Mouse (Mus musculus): Measurements from ENCODE around the gene Epha6. TPM values are rescaled to one million over a fixed set of nuclear protein-coding genes. Genes with fewer than 3 reads are reported as not detected.

Epha6 gene
- polyA plus RNA-seq, 1 experiment from 2014 or later: 1.3 TPM

GRCm38 (mm10) chr16:60475776-60476175 lies 129.6 kb downstream of the Epha6 start:
- Histone ChIP-seq H3K4me1 (no peaks in the 10 kb centered on the region), H3K4me3 (replicated peaks) (no peak overlapping the region)

GRCm38 (mm10) chr16:60468200-60468785 lies 137.0 kb downstream of the Epha6 start:
- H3K36me3 ChIP-seq (replicated peaks): no peaks in the 10 kb centered on the region
- ATAC-seq (ENCODE audit: low FRiP score): no peak
- no peak overlapping the region for H3K4me3 ChIP-seq (replicated peaks)
- H3K27me3 ChIP-seq: no peaks in the 10 kb centered on the region
- H3K4me2 ChIP-seq: no peak overlapping the region
- 73% methylated on average over 7 of the region's 7 CpGs for WGBS
- no peak overlapping the region for H3K9ac ChIP-seq
- H3K9me3 ChIP-seq: no peaks in the 10 kb centered on the region
- H3K27ac ChIP-seq: no peak overlapping the region
- no peaks in the 10 kb centered on the region for H3K4me1 ChIP-seq

More at GRCm38 (mm10) chr16:60475776-60476175, 129.6 kb downstream of the Epha6 start:
- no peaks in the 10 kb centered on the region for H3K9me3 ChIP-seq
- no peak overlapping the region for H3K4me2 ChIP-seq
- no peak overlapping the region for H3K27ac ChIP-seq
- H3K27me3 ChIP-seq: no peaks in the 10 kb centered on the region
- no peak for ATAC-seq (ENCODE audit: low FRiP score)
- H3K36me3 ChIP-seq (replicated peaks): no peaks in the 10 kb centered on the region
- H3K9ac ChIP-seq: no peak overlapping the region

- H3K9ac ChIP-seq: no peak overlapping the region
- H3K9me3 ChIP-seq: no peaks in the 10 kb centered on the region
- H3K27me3 ChIP-seq: no peaks in the 10 kb centered on the region
- no peaks in the 10 kb centered on the region for H3K36me3 ChIP-seq (replicated peaks)
- 84% methylated on average over 1 of the region's 1 CpGs for WGBS
- H3K27ac ChIP-seq: no peak overlapping the region
- no peak overlapping the region for H3K4me2 ChIP-seq
- ATAC-seq (ENCODE audit: low FRiP score): no peak
- no peaks in the 10 kb centered on the region for H3K4me1 ChIP-seq
- H3K4me3 ChIP-seq (replicated peaks): no peak overlapping the region
These were observed 170.0 kb downstream of the Epha6 start for GRCm38 (mm10) chr16:60435283-60435682.

GRCm38 (mm10) chr16:60434241-60434640 lies 171.1 kb downstream of the Epha6 start:
- no peaks in the 10 kb centered on the region for H3K4me1 ChIP-seq
- H3K4me2 ChIP-seq: no peak overlapping the region
- no peaks in the 10 kb centered on the region for H3K9me3 ChIP-seq
- no peak overlapping the region for H3K9ac ChIP-seq
- ATAC-seq (ENCODE audit: low FRiP score): no peak
- WGBS: 61% methylated on average over 1 of the region's 1 CpGs
- H3K27me3 ChIP-seq: no peaks in the 10 kb centered on the region
- no peak overlapping the region for H3K27ac ChIP-seq
- no peaks in the 10 kb centered on the region for H3K36me3 ChIP-seq (replicated peaks)
- H3K4me3 ChIP-seq (replicated peaks): no peak overlapping the region

GRCm38 (mm10) chr16:60395306-60395705 lies 210.0 kb downstream of the Epha6 start:
- Histone ChIP-seq H3K4me3 (replicated peaks) (no peak overlapping the region), H3K4me1 (no peaks in the 10 kb centered on the region), H3K27ac (no peak overlapping the region), H3K9me3 (no peaks in the 10 kb centered on the region), H3K4me2 (no peak overlapping the region), H3K9ac (no peak overlapping the region), H3K27me3 (no peaks in the 10 kb centered on the region), H3K36me3 (replicated peaks) (no peaks in the 10 kb centered on the region)
- 71% methylated on average over 3 of the region's 3 CpGs for WGBS
- no peak for ATAC-seq (ENCODE audit: low FRiP score)

- H3K4me2 ChIP-seq: no peak overlapping the region
- H3K36me3 ChIP-seq (replicated peaks): no peaks in the 10 kb centered on the region
- H3K9ac ChIP-seq: no peak overlapping the region
- peak; percentile 55; the same call in 1 of the 2 replicates for ATAC-seq (ENCODE audit: low FRiP score)
- no peaks in the 10 kb centered on the region for H3K27me3 ChIP-seq
- H3K4me3 ChIP-seq (replicated peaks): no peak overlapping the region
- no peak overlapping the region for H3K27ac ChIP-seq
- H3K4me1 ChIP-seq: no peaks in the 10 kb centered on the region
- H3K9me3 ChIP-seq: no peaks in the 10 kb centered on the region
These were observed 212.4 kb downstream of the Epha6 start for GRCm38 (mm10) chr16:60392961-60393360.

- Histone ChIP-seq H3K36me3 (replicated peaks) (no peaks in the 10 kb centered on the region), H3K4me3 (replicated peaks) (no peak overlapping the region), H3K9ac (no peak overlapping the region), H3K27ac (no peak overlapping the region), H3K27me3 (no peaks in the 10 kb centered on the region), H3K4me2 (no peak overlapping the region), H3K9me3 (no peaks in the 10 kb centered on the region), H3K4me1 (no peaks in the 10 kb centered on the region)
- no peak for ATAC-seq (ENCODE audit: low FRiP score)
These were observed 230.2 kb downstream of the Epha6 start for GRCm38 (mm10) chr16:60375147-60375546.

- H3K4me2 ChIP-seq: no peak overlapping the region
- H3K36me3 ChIP-seq (replicated peaks): no peaks in the 10 kb centered on the region
- no peak overlapping the region for H3K27ac ChIP-seq
- no peak for ATAC-seq (ENCODE audit: low FRiP score)
- WGBS: 82% methylated on average over 1 of the region's 1 CpGs
- H3K9ac ChIP-seq: no peak overlapping the region
- no peaks in the 10 kb centered on the region for H3K9me3 ChIP-seq
- no peaks in the 10 kb centered on the region for H3K4me1 ChIP-seq
- no peak overlapping the region for H3K4me3 ChIP-seq (replicated peaks)
- H3K27me3 ChIP-seq: no peaks in the 10 kb centered on the region
These were observed 321.4 kb downstream of the Epha6 start for GRCm38 (mm10) chr16:60283963-60284362.

- H3K27ac ChIP-seq: no peak overlapping the region
- WGBS: 89% methylated on average over 2 of the region's 2 CpGs
- H3K27me3 ChIP-seq: no peaks in the 10 kb centered on the region
- H3K4me1 ChIP-seq: no peaks in the 10 kb centered on the region
- no peak overlapping the region for H3K4me3 ChIP-seq (replicated peaks)
- no peak for ATAC-seq (ENCODE audit: low FRiP score)
- no peaks in the 10 kb centered on the region for H3K9me3 ChIP-seq
- no peak overlapping the region for H3K4me2 ChIP-seq
- H3K9ac ChIP-seq: no peak overlapping the region
- no peaks in the 10 kb centered on the region for H3K36me3 ChIP-seq (replicated peaks)
These were observed 331.2 kb downstream of the Epha6 start for GRCm38 (mm10) chr16:60274109-60274508.

GRCm38 (mm10) chr16:60266367-60267351 lies 338.7 kb downstream of the Epha6 start:
- WGBS: 70% methylated on average over 9 of the region's 9 CpGs
- H3K9ac ChIP-seq: no peak overlapping the region
- H3K4me1 ChIP-seq: no peaks in the 10 kb centered on the region; the same call in 1 of the 2 replicates
- H3K27me3 ChIP-seq: no peaks in the 10 kb centered on the region
- no peaks in the 10 kb centered on the region for H3K9me3 ChIP-seq
- H3K27ac ChIP-seq: no peak overlapping the region
- no peak for ATAC-seq (ENCODE audit: low FRiP score)
- H3K4me3 ChIP-seq (replicated peaks): no peak overlapping the region
- H3K4me2 ChIP-seq: no peak overlapping the region
- H3K36me3 ChIP-seq (replicated peaks): no peaks in the 10 kb centered on the region

- no peak overlapping the region for H3K4me2 ChIP-seq
- H3K36me3 ChIP-seq (replicated peaks): no peaks in the 10 kb centered on the region
- no peak overlapping the region for H3K27ac ChIP-seq
- H3K4me1 ChIP-seq: no peaks in the 10 kb centered on the region; the same call in 1 of the 2 replicates
- WGBS: 78% methylated on average over 6 of the region's 6 CpGs
- no peaks in the 10 kb centered on the region for H3K9me3 ChIP-seq
- H3K4me3 ChIP-seq (replicated peaks): no peak overlapping the region
- no peaks in the 10 kb centered on the region for H3K27me3 ChIP-seq
- no peak for ATAC-seq (ENCODE audit: low FRiP score)
- H3K9ac ChIP-seq: no peak overlapping the region
These were observed 340.4 kb downstream of the Epha6 start for GRCm38 (mm10) chr16:60264719-60265508.

GRCm38 (mm10) chr16:60258151-60258635 lies 347.1 kb downstream of the Epha6 start:
- H3K4me3 ChIP-seq (replicated peaks): no peak overlapping the region
- no peaks in the 10 kb centered on the region for H3K36me3 ChIP-seq (replicated peaks)
- ATAC-seq (ENCODE audit: low FRiP score): no peak
- no peaks in the 10 kb centered on the region for H3K27me3 ChIP-seq
- H3K27ac ChIP-seq: no peak overlapping the region
- no peaks in the 10 kb centered on the region for H3K9me3 ChIP-seq
- H3K9ac ChIP-seq: no peak overlapping the region
- WGBS: 84% methylated on average over 7 of the region's 7 CpGs
- no peaks in the 10 kb centered on the region for H3K4me1 ChIP-seq
- no peak overlapping the region for H3K4me2 ChIP-seq

Data from forebrain, embryonic 12.5 days (tissue).